Mouse (Mus musculus) liver, embryonic 16.5 days (tissue): ENCODE measurements at regions not wholly inside any gene's neighbourhood (a gene's known extent, or its start where the extent isn't known, plus 50 kb on each side); places are given as distances from the start of the nearest gene placed in this dataset.

Experiments used
- ATAC-seq: fragments of 200-750 bp; cut with Nextera tagmentation; 2 replicates; pipeline ENCODE4 v1.8.0; 2017; ENCODE audit warnings: low read depth, mild to moderate bottlenecking, moderate number of reproducible peaks, moderate library complexity
- H3K27ac ChIP-seq: fragments of 300-500 bp; sonication (generic); 2 replicates; pipeline ENCODE4 v1.5.1; 2014; ENCODE audit warnings: mild to moderate bottlenecking, low read length
- H3K27me3 ChIP-seq: fragments of 300-500 bp; sonication (generic); 2 replicates; pipeline ENCODE4 v1.6.1; 2014; ENCODE audit warnings: low read depth, low read length, mixed read lengths; ENCODE audit not compliant: control insufficient read depth, insufficient read depth
- H3K36me3 ChIP-seq: fragments of 300-500 bp; sonication (generic); 2 replicates; pipeline ENCODE4 v1.6.1; 2014; ENCODE audit warnings: mild to moderate bottlenecking; ENCODE audit not compliant: control insufficient read depth, insufficient read depth
- H3K4me1 ChIP-seq: fragments of 300-500 bp; sonication (generic); 2 replicates; pipeline ENCODE4 v1.6.1; 2014; ENCODE audit warnings: low read depth, low read length, mixed read lengths; ENCODE audit not compliant: control insufficient read depth
- H3K4me2 ChIP-seq: fragments of 300-500 bp; sonication (generic); 2 replicates; pipeline ENCODE4 v1.6.1; 2014; ENCODE audit warnings: low read depth, low read length, mixed read lengths
- H3K4me3 ChIP-seq: fragments of 300-500 bp; sonication (generic); 2 replicates; pipeline ENCODE4 v1.5.1; 2014; ENCODE audit warnings: low read depth, mild to moderate bottlenecking, low read length
- H3K9ac ChIP-seq: fragments of 300-500 bp; sonication (generic); 2 replicates; pipeline ENCODE4 v1.6.1; 2014; ENCODE audit warnings: low read depth, low read length
- H3K9me3 ChIP-seq: fragments of 300-500 bp; sonication (generic); replicated peaks from 2 replicates; pipeline ENCODE4 v1.6.1; 2016; ENCODE audit warnings: low read length; ENCODE audit not compliant: control insufficient read depth
- WGBS: fragments of 180-500 bp; shearing (Covaris S2); extraction: QIAGEN DNeasy Blood & Tissue Kit; methylation state at CpG from one replicate; pipeline ENCODE4 v1.1.7; 2014; ENCODE audit not compliant: insufficient replicate concordance; 5-methylcytosine and 5-hydroxymethylcytosine counted together

DNA sequence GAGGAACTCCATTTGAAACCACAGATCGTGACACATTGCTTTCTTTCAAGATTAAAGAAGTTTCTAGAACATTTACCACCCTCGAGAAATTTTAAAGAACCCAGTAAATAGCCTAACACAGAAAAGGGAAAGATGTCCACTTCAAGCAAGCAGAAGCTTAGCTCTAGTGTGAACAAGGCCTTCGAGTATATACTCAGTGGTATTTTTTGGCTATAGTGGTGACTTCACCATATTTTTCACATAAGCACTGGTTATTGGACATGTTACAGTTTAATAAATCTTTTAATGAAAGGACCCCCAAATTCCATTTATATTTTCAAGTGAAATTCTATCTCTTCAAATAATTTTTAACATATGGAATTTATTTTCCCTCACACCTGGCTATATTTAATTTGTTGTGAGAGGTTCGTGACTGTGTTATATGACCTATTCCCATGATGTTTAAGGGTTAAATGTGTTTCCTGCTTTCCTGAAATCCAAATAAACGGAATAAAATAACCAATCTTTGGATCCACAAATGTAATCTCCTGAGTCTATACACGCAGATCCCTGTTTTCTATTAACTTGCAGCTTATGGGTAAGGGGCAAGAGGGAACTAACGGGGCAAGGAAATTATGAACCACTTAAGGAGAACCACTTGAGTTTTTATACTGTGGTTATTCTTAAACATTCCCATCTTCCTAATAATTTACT is 60.6 kb upstream of the Tas2r134 start:
- ATAC-seq: no peak
- H3K4me2 ChIP-seq: no peak overlapping the region
- 54% methylated on average over 7 of the region's 7 CpGs for WGBS
- H3K9ac ChIP-seq: no peak overlapping the region
- no peak overlapping the region for H3K27ac ChIP-seq
- no peaks in the 10 kb centered on the region for H3K36me3 ChIP-seq
- H3K4me3 ChIP-seq: no peak overlapping the region
- no peaks in the 10 kb centered on the region for H3K4me1 ChIP-seq
- H3K27me3 ChIP-seq: no peaks in the 10 kb centered on the region
- no peaks in the 10 kb centered on the region for H3K9me3 ChIP-seq

DNA sequence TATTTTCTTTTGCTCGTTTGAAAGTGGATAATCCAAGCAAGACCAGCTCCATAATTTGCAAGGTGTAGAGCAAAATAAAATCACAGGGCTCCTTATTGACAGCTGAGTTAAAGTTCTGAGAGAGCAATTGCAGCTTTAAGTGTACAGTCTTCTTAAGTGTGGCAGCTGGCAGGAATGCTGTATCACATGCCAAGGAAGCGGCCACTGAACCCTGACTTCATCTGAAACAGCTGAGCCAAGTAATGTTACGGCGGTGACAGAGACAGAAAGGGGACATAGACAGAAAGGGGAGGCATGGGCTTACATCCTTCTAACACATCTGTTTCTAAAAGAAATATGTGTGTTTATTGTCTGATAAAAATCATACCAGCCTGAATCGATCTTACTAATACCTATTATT is 63.4 kb upstream of the Tas2r134 start:
- H3K36me3 ChIP-seq: no peaks in the 10 kb centered on the region
- no peaks in the 10 kb centered on the region for H3K4me1 ChIP-seq
- no peak overlapping the region for H3K4me2 ChIP-seq
- no peaks in the 10 kb centered on the region for H3K9me3 ChIP-seq
- H3K4me3 ChIP-seq: no peak overlapping the region
- H3K27ac ChIP-seq: no peak overlapping the region
- WGBS: 66% methylated on average over 5 of the region's 5 CpGs
- no peak for ATAC-seq
- H3K9ac ChIP-seq: no peak overlapping the region
- no peaks in the 10 kb centered on the region for H3K27me3 ChIP-seq

DNA sequence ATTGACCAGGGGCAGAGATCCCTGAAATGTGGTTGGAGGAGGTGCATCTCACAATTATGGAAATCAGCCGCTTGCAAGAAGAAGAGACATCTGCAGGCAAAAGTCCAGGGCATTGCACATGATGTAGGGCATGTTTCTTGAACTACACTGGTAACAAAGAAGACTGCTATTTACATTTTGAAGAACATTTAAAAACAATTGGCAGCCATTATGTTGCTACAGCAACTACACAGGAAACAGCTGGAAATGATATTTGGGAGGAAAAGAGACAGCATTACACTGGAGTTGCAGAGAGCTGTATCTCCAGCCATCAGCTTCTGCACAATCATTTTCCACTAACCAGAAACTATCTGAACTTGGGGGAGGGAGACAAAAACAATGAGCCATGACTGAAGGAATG is 64.1 kb upstream of the Tas2r134 start:
- no peak for ATAC-seq
- H3K9me3 ChIP-seq: no peaks in the 10 kb centered on the region
- H3K27me3 ChIP-seq: no peaks in the 10 kb centered on the region
- WGBS: 63% methylated on average over 1 of the region's 1 CpGs
- H3K36me3 ChIP-seq: no peaks in the 10 kb centered on the region
- no peak overlapping the region for H3K9ac ChIP-seq
- no peak overlapping the region for H3K27ac ChIP-seq
- H3K4me2 ChIP-seq: no peak overlapping the region
- no peaks in the 10 kb centered on the region for H3K4me1 ChIP-seq
- H3K4me3 ChIP-seq: no peak overlapping the region

DNA sequence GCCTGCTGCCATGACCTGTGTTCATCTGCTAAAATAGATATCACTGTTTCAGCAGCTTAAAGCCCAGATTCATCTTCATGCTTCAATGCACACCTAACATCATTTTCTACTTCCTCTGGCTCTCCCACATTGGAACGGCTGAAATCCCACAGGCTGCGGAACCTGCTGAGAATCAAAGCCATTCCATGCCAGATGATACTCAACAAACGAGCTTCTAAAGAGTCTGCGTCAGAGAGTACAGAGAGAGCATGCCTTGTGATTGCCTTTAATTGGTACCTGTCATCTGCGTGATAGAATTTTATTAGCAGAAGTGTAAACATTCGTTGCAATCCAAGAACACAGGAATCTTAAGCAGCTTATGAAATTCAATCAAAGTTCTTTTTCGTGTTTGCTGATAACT is 76.4 kb upstream of the Tas2r134 start:
- Histone ChIP-seq H3K36me3 (no peaks in the 10 kb centered on the region), H3K4me1 (no peaks in the 10 kb centered on the region), H3K27ac (no peak overlapping the region), H3K27me3 (no peaks in the 10 kb centered on the region), H3K9ac (no peak overlapping the region), H3K4me2 (no peak overlapping the region), H3K4me3 (no peak overlapping the region), H3K9me3 (no peaks in the 10 kb centered on the region)
- WGBS: 61% methylated on average over 7 of the region's 7 CpGs
- ATAC-seq: no peak

DNA sequence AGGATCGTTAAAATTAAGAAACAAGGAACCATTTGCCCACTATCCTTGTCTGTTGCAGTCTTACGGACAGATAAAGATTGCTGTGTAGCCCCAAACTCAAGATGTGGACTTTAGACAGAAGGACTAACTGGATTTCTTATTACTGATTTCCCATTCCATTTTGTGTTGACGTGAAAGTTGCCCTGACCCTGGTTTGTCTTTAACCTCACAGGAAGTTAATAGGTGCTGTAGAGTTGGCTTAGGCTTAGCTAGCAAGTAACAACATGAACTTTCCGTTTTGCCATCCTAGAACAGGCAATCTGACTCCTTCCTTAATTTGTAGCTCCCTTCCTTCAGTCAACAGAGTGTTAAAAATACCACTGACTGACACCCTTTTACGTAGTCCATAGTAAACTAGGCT is 78.2 kb upstream of the Tas2r134 start:
- no peak overlapping the region for H3K4me3 ChIP-seq
- no peaks in the 10 kb centered on the region for H3K27me3 ChIP-seq
- 55% methylated on average over 5 of the region's 5 CpGs for whole genome bisulfite sequencing
- no peaks in the 10 kb centered on the region for H3K4me1 ChIP-seq
- no peaks in the 10 kb centered on the region for H3K36me3 ChIP-seq
- no peaks in the 10 kb centered on the region for H3K9me3 ChIP-seq
- H3K27ac ChIP-seq: no peak overlapping the region
- H3K4me2 ChIP-seq: no peak overlapping the region
- H3K9ac ChIP-seq: no peak overlapping the region
- ATAC-seq: no peak

DNA sequence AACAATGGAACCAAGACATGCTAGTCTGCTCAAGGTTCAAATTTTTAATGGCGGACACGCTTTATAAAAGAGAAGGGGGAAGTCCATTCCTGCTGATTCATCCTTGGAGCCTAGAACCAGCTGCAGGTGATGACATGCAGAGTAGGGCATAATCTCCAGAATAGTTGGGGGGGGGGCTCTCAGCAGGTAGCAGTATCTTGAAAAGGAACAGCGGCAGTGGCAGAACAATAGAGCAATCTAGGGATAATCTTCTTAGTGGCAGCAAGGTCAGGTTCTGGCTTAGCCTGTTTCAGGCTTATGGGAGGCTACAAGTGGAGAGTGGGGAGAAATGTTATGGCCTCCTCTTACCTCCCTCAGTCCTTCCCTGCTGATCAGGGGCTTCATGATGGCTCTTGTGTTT is 81.1 kb upstream of the Tas2r134 start:
- Histone ChIP-seq H3K36me3 (no peaks in the 10 kb centered on the region), H3K27me3 (no peaks in the 10 kb centered on the region), H3K27ac (no peak overlapping the region), H3K4me1 (no peaks in the 10 kb centered on the region), H3K9me3 (no peaks in the 10 kb centered on the region), H3K9ac (no peak overlapping the region), H3K4me3 (no peak overlapping the region), H3K4me2 (no peak overlapping the region)
- ATAC-seq: no peak
- WGBS: 65% methylated on average over 3 of the region's 3 CpGs

DNA sequence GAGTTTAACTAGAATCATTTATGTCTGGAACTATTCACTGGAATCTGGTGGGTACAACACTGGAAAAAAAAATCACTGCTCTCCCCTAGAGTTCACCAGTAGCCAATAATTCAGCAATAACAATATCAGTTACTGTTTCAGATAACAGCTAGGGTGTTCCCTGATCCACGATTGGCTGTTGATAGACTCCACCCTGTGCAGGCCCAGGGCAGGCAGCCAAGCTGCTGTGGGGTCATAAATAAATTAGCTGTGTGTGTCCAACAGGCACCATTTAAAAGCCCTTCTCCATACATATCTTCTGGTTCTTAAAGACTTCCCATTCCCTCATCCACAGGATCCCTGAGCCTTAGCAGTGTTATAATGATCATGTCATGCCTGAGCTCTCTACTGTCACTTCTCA is 83.4 kb upstream of the Tas2r134 start:
- H3K27me3 ChIP-seq: no peaks in the 10 kb centered on the region
- no peak overlapping the region for H3K9ac ChIP-seq
- no peak overlapping the region for H3K4me2 ChIP-seq
- no peak for ATAC-seq
- no peak overlapping the region for H3K4me3 ChIP-seq
- no peaks in the 10 kb centered on the region for H3K4me1 ChIP-seq
- H3K36me3 ChIP-seq: no peaks in the 10 kb centered on the region
- no peak overlapping the region for H3K27ac ChIP-seq
- 36% methylated on average over 1 of the region's 1 CpGs for WGBS
- no peaks in the 10 kb centered on the region for H3K9me3 ChIP-seq

DNA sequence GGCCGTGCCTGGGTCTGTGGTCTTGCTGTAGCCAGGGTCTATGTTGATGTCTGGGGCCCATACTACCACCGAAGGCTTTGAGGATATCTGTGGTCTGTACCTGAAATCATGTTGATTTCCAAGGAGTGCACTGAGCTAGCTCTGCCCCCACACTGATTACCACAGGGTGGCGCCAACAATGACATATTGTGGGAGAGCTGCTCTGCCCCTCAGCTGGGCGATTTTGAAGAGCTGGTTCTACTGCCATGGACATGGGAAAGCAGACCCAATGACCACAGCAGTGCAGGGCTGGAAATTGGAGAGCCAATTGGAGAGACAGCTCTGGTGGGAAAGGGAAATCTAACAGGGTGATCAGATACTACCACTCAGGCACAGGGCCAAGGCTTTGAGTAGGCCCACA is 85.0 kb upstream of the Tas2r134 start:
- Histone ChIP-seq H3K9me3 (no peaks in the 10 kb centered on the region), H3K27ac (no peak overlapping the region), H3K4me1 (no peaks in the 10 kb centered on the region), H3K4me3 (no peak overlapping the region), H3K27me3 (no peaks in the 10 kb centered on the region), H3K36me3 (no peaks in the 10 kb centered on the region), H3K9ac (no peak overlapping the region), H3K4me2 (no peak overlapping the region)
- ATAC-seq: no peak
- WGBS: 49% methylated on average over 4 of the region's 4 CpGs

DNA sequence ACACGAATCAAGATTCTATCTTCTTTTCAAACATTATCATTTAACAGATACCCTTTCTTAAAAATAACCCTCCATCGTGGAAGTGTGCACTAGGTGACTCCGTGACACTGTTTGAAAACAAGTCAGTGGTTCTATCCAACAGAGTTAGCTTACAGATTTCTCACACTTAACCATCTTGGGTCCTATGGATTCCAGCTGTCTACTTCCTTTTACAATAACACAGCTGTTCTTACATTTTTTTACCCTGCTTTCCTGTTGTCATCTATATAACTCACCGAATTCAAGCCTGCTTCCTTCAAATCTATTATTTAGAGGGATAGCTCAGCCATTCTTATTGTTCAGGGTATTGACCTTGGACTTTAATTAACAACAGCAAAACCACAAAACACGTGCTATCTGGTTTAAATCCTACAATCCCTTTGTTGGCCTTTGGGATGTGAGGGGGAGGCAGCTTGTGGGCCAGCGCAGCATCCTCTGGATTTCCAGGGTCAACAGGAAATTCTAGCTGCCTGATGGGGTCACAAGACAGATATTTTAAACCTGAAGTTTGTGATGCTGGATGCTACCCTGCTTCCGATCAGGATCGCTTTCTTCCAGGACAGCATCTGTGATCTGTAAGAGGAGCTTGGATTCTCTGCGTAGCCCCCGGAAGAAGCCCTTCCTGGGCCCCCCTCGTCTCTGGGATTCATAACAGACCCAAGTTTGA is 94.4 kb upstream of the Tas2r134 start:
- no peaks in the 10 kb centered on the region for H3K4me1 ChIP-seq
- no peaks in the 10 kb centered on the region for H3K36me3 ChIP-seq
- H3K4me3 ChIP-seq: no peak overlapping the region
- no peak; the same call in 1 of the 2 replicates for ATAC-seq
- no peak overlapping the region for H3K27ac ChIP-seq
- H3K9me3 ChIP-seq: no peaks in the 10 kb centered on the region
- no peaks in the 10 kb centered on the region for H3K27me3 ChIP-seq
- no peak overlapping the region for H3K4me2 ChIP-seq
- WGBS: 56% methylated on average over 11 of the region's 11 CpGs
- H3K9ac ChIP-seq: no peak overlapping the region
